Mouse (Mus musculus) olfactory bulb, adult 2 months (tissue): ENCODE data around the gene Dnajc7. TPM values are rescaled to one million over a fixed set of nuclear protein-coding genes. Genes with fewer than 3 reads are reported as not detected.

Experiments
- H3K27ac ChIP-seq: fragments of 200-500 bp; 2 replicates; pipeline ENCODE4 v1.5.1; 2012; ENCODE audit warnings: low read depth, low read length; ENCODE audit not compliant: insufficient read depth
- H3K4me1 ChIP-seq: fragments of 200-500 bp; 2 replicates; pipeline ENCODE4 v1.6.1; 2012; ENCODE audit warnings: low read length; ENCODE audit not compliant: control insufficient read depth, insufficient read depth
- H3K4me3 ChIP-seq: fragments of 200-500 bp; 2 replicates; pipeline ENCODE4 v1.5.1; 2012; ENCODE audit warnings: mild to moderate bottlenecking, low read depth, low read length, moderate library complexity; ENCODE audit not compliant: insufficient read depth
- CTCF ChIP-seq: fragments of 200-500 bp; IDR thresholded peaks from 2 replicates; pipeline ENCODE4 v1.5.1; 2012; ENCODE audit warnings: low read depth, mild to moderate bottlenecking, low read length, moderate library complexity; ENCODE audit not compliant: insufficient read depth
- POLR2A ChIP-seq: fragments of 200-500 bp; IDR thresholded peaks from 2 replicates; pipeline ENCODE4 v1.6.1; 2012; ENCODE audit warnings: mild to moderate bottlenecking, low read depth, low read length, moderate library complexity; ENCODE audit not compliant: insufficient read depth
- WGBS: fragments of 180-500 bp; shearing (Covaris S2); methylation state at CpG from one replicate; pipeline ENCODE4 v1.1.7; 2018; 5-methylcytosine and 5-hydroxymethylcytosine counted together
- polyA plus RNA-seq: library from polyadenylated mRNA; stranded (reverse); fragments of >200 nt; gene quantifications from 2 replicates; pipeline ENCODE4 v1.2.4, GENCODE M21; 2012; ENCODE audit warnings: low replicate concordance; ENCODE audit not compliant: missing spikeins, insufficient read depth, insufficient read length

Dnajc7 gene
- polyA plus RNA-seq, 1 experiment, result 670 TPM

GRCm38 (mm10) chr11:100533871-100534270, 86.1 kb downstream of the Dnajc7 start:
- Histone ChIP-seq H3K27ac (no peak overlapping the region), H3K4me1 (no peaks in the 10 kb centered on the region), H3K4me3 (no peak overlapping the region)
- TF ChIP-seq CTCF, result no peak
- TF ChIP-seq POLR2A, result no peak
- WGBS, result 38% methylated on average over 6 of the region's 6 CpGs

Other genes starting within 250 kb of the Dnajc7 start
- gene Jup, start 222.4 kb downstream of the Dnajc7 start, polyA plus RNA-seq, result not detected in 2 replicates
- gene P3h4, start 205.3 kb downstream of the Dnajc7 start, polyA plus RNA-seq, result not detected in 2 replicates
- not detected in 2 replicates for gene Fkbp10, start 204.5 kb downstream of the Dnajc7 start, polyA plus RNA-seq
- gene Nt5c3b, start 178.4 kb downstream of the Dnajc7 start, polyA plus RNA-seq, result not detected in 2 replicates
- gene Klhl10, start 178.3 kb downstream of the Dnajc7 start, polyA plus RNA-seq, result not detected in 2 replicates
- not detected in 2 replicates for gene Klhl11, start 147.4 kb downstream of the Dnajc7 start, polyA plus RNA-seq
- not detected in 2 replicates for gene Acly, start 92.2 kb downstream of the Dnajc7 start, polyA plus RNA-seq
- gene Ttc25, start 74.6 kb downstream of the Dnajc7 start, polyA plus RNA-seq, result not detected in 2 replicates
- gene Cnp, start 45.3 kb downstream of the Dnajc7 start, polyA plus RNA-seq, result not detected in 2 replicates
- not detected in 2 replicates for gene Nkiras2, start 924 bp downstream of the Dnajc7 start, polyA plus RNA-seq
- gene Zfp385c, start 72.3 kb upstream of the Dnajc7 start, polyA plus RNA-seq, result not detected in 2 replicates
- not detected in 2 replicates for gene Dhx58, start 84.1 kb upstream of the Dnajc7 start, polyA plus RNA-seq
- not detected in 2 replicates for gene Kat2a, start 92.3 kb upstream of the Dnajc7 start, polyA plus RNA-seq
- not detected in 2 replicates for gene Hspb9, start 93.7 kb upstream of the Dnajc7 start, polyA plus RNA-seq
- gene Rab5c, start 118.0 kb upstream of the Dnajc7 start, polyA plus RNA-seq, result not detected in 2 replicates
- not detected in 2 replicates for gene Kcnh4, start 139.8 kb upstream of the Dnajc7 start, polyA plus RNA-seq
- not detected in 2 replicates for gene Hcrt, start 142.8 kb upstream of the Dnajc7 start, polyA plus RNA-seq
- not detected in 2 replicates for gene Ghdc, start 150.8 kb upstream of the Dnajc7 start, polyA plus RNA-seq
- 121 TPM in 1 of 2 replicates, not detected in the other for gene Stat5b, start 230.6 kb upstream of the Dnajc7 start, polyA plus RNA-seq
- gene Stat5a, start 239.2 kb upstream of the Dnajc7 start, polyA plus RNA-seq, result not detected in 2 replicates